Mouse (Mus musculus): ENCODE measurements around the gene Mettl4. TPM values are rescaled to one million over a fixed set of nuclear protein-coding genes. Genes with fewer than 3 reads are reported as not detected.

Mettl4 gene
- polyA plus RNA-seq, 1 experiment from 2014 or later, result 28.3 TPM

DNA sequence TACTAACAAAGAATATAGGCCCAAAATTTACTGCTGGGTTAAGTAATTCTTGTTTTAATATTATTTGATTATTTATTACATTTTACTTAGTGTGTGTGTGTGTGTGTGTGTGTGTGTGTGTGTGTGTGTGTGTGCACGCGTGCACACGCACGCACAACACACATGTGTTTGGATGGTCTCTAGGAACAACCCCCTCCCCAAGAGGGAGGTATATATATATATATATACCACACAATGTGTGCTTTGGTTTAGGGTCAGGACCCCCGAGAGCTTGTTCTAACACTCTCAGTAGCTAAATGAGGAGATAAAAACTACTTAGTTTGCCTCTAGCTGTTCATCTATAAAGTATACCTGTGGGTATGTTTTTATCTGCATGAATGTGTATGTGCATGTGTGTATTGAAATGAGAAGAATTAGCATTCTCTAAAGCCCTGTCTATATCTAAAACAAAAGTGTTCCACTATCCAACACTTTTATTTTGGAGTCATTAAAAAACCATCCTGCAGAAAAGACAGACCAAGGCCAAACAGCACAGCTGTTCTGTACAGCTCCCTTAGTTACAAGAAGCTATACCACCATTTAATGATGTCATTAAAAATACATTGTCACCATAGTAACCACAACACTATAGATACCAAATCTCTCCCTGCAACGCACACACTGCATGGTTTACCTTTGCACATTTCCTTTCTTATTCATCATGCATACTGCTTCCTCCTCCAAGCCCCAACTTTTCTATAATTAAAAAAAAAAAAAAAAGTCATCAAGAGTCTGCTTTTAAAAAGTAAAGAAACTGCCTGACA lies 76.1 kb downstream of the Mettl4 start:
- Histone ChIP-seq H3K9me3 (no peaks in the 10 kb centered on the region), H3K4me3 (no peak overlapping the region), H3K36me3 (no peaks in the 10 kb centered on the region), H3K9ac (replicated peaks) (no peak overlapping the region), H3K4me2 (replicated peaks) (no peak overlapping the region), H3K4me1 (no peaks in the 10 kb centered on the region), H3K27me3 (no peaks in the 10 kb centered on the region), H3K27ac (replicated peaks) (no peak overlapping the region)
- 77% methylated on average over 6 of the region's 6 CpGs for WGBS
- ATAC-seq (replicated peaks), result peak; percentile 41; the same call in 1 of the 2 replicates

Data from forebrain, embryonic 15.5 days (tissue).